Mouse (Mus musculus): ENCODE data around the gene Ptpn14.

DNA sequence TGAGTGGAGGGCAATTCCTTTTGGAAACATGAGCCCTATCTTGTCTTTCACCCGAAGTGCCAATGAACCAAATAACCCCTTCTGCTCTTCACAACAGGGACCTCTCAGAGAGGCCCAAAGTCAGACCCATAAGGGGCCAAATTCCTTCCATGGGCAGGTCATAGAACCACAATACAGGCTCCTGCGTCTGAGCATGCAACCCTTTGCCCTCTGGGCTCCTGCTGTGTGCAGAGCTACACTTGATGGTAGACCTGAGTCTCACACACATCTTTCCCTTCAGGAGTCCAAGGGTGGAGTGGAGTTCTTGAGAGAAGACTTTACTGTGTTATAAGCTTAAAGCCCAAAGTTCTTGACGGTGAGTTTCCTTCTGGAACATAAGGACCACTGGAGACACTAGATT, 51.2 kb downstream of the Ptpn14 start:
- TF ChIP-seq POLR2A (IDR thresholded peaks at IDR 0.05; ENCODE audit: borderline replicate concordance, low read depth, low read length) (no peak), CTCF (IDR thresholded peaks at IDR 0.05; ENCODE audit: low read depth, low read length) (no peak)

All from bone marrow macrophage, adult 2 months (primary cell).